Mouse (Mus musculus) activated CD4-positive, CD25-positive, alpha-beta regulatory T cell (primary cell): ENCODE data around the gene Kcnq2. TPM values are rescaled to one million over a fixed set of nuclear protein-coding genes. Genes with fewer than 3 reads are reported as not detected.

Source experiments
- polyA plus RNA-seq, 2 experiments: library from polyadenylated mRNA; unstranded; fragments of 100-300 nt; shearing (Covaris generic); gene quantifications; one replicate each; pipeline ENCODE4 v1.2.1; 2017

The Kcnq2 gene
- polyA plus RNA-seq, result under 1 TPM; 0.07 to 0.31 TPM

GRCm38 (mm10) chr2:181134591-181135445 is at the start of gene Kcnq2:
Gene Kcnq2, minus strand, starts transcription at chr2:181135300.

DNA sequence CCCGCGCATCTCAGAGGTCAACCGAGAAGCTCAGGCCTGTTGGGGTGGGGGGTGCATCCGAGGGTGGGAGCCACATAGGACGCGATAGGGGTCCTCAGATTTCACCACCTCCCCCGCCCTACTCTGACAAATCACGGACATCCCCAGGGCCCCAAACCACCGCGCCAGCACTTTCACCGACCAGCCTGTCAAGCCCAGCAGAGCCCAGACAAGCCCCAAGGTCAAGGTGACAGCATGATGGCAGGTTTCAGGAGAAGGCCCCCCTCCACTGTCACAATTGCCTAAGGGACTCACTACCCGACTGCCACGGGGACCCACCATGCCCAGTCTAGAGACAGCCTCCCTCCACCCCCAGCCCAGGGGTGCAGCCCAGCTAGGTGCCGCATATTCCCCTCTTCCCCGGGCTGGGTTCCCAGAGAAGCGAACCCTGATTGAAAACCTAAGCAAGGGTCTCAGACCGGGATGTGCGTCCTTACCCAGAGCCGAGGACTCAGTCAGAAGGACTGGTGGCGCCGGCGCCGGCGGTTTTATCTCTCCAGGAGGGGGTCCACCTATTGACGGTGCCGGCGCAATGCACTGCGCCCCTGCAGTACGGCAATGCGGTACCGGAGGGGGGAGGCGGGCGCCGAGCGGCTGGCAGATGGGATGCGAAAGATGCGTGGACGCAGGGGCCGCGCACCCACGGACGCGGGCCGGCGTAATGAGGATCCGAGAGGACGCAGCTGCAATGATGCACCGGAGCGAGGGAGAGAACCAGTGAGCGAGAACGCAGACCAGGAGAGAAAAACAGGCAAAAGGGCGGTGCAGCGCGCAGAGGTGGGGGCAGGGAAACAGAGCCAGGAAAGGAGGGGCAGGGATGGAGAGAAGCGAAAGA is 21.4 kb upstream of the Kcnq2 start, which contains the start of gene Eef1a2:
Gene Eef1a2 (minus strand): TSS at position 767 of the 874 bp plus-strand sequence.

GRCm38 (mm10) chr2:181043437-181043836 is 91.7 kb downstream of the Kcnq2 start, which contains the start of gene Chrna4:
Gene Chrna4, minus strand, starts transcription at chr2:181043546.

Other genes with a start within 250 kb of the Kcnq2 start
- gene Ythdf1, start 214.4 kb downstream of the Kcnq2 start, polyA plus RNA-seq, result 10 to 100 TPM; 60.8 to 69.6 TPM
- not detected for gene Birc7, start 206.3 kb downstream of the Kcnq2 start, polyA plus RNA-seq
- not detected for gene Nkain4, start 180.6 kb downstream of the Kcnq2 start, polyA plus RNA-seq
- gene Arfgap1, start 168.1 kb downstream of the Kcnq2 start, polyA plus RNA-seq, result 10 to 100 TPM; 58.0 to 60.0 TPM
- gene Col20a1, start 148.8 kb downstream of the Kcnq2 start, polyA plus RNA-seq, result under 1 TPM; 0.28 to 0.94 TPM
- not detected for gene Chrna4, start 91.8 kb downstream of the Kcnq2 start, polyA plus RNA-seq
- gene Eef1a2, start 21.7 kb upstream of the Kcnq2 start, polyA plus RNA-seq, result not detected
- gene Ppdpf, start 51.9 kb upstream of the Kcnq2 start, polyA plus RNA-seq, result 100 to 1,000 TPM; 323 to 350 TPM
- under 1 TPM in 1 of 2 experiments, not detected in 1; 0.15 TPM for gene Ptk6, start 67.5 kb upstream of the Kcnq2 start, polyA plus RNA-seq
- gene Srms, start 77.9 kb upstream of the Kcnq2 start, polyA plus RNA-seq, result 1 to 10 TPM in 1 of 2 experiments, under 1 TPM in 1; 0.61 to 1.1 TPM
- under 1 TPM; 0.34 to 0.95 TPM for gene Fndc11, start 84.7 kb upstream of the Kcnq2 start, polyA plus RNA-seq
- 10 to 100 TPM; 13.5 to 25.3 TPM for gene Helz2, start 106.7 kb upstream of the Kcnq2 start, polyA plus RNA-seq
- 10 to 100 TPM; 21.0 to 21.7 TPM for gene Gmeb2, start 152.7 kb upstream of the Kcnq2 start, polyA plus RNA-seq
- gene Stmn3, start 179.2 kb upstream of the Kcnq2 start, polyA plus RNA-seq, result not detected
- gene Rtel1, start 184.4 kb upstream of the Kcnq2 start, polyA plus RNA-seq, result 10 to 100 TPM; 27.0 to 40.5 TPM
- gene Zgpat, start 229.6 kb upstream of the Kcnq2 start, polyA plus RNA-seq, result 10 to 100 TPM; 65.8 to 79.5 TPM
- 100 to 1,000 TPM; 119 TPM for gene Arfrp1, start 230.1 kb upstream of the Kcnq2 start, polyA plus RNA-seq
- gene Lime1, start 244.8 kb upstream of the Kcnq2 start, polyA plus RNA-seq, result 100 to 1,000 TPM; 372 to 468 TPM